Mouse (Mus musculus) kidney, embryonic 15.5 days (tissue): Measurements from ENCODE around the gene Cacna1e. TPM values are rescaled to one million over a fixed set of nuclear protein-coding genes. Genes with fewer than 3 reads are reported as not detected.

Source experiments
- ATAC-seq: fragments of 200-750 bp; cut with Nextera tagmentation; replicated peaks from 2 replicates; pipeline ENCODE4 v1.8.0; 2017; ENCODE audit warnings: moderate TSS enrichment; ENCODE audit not compliant: low FRiP score
- H3K27ac ChIP-seq: fragments of 300-500 bp; sonication (generic); 2 replicates; pipeline ENCODE4 v1.5.1; 2015; ENCODE audit warnings: mild to moderate bottlenecking, inconsistent platforms
- H3K27me3 ChIP-seq: fragments of 300-500 bp; sonication (generic); 2 replicates; pipeline ENCODE4 v1.6.1; 2015; ENCODE audit warnings: inconsistent platforms
- H3K36me3 ChIP-seq: fragments of 300-500 bp; sonication (generic); 2 replicates; pipeline ENCODE4 v1.6.1; 2015; ENCODE audit warnings: inconsistent platforms
- H3K4me1 ChIP-seq: fragments of 300-500 bp; sonication (generic); 2 replicates; pipeline ENCODE4 v1.6.1; 2015; ENCODE audit warnings: inconsistent platforms
- H3K4me2 ChIP-seq: fragments of 300-500 bp; sonication (generic); 2 replicates; pipeline ENCODE4 v1.6.1; 2015; ENCODE audit warnings: moderate library complexity, mild to moderate bottlenecking, inconsistent platforms
- H3K4me3 ChIP-seq: fragments of 300-500 bp; sonication (generic); replicated peaks from 2 replicates; pipeline ENCODE4 v1.5.1; 2015; ENCODE audit warnings: mild to moderate bottlenecking, inconsistent platforms
- H3K9ac ChIP-seq: fragments of 300-500 bp; sonication (generic); 2 replicates; pipeline ENCODE4 v1.6.1; 2015; ENCODE audit warnings: mild to moderate bottlenecking, inconsistent platforms
- H3K9me3 ChIP-seq: fragments of 300-500 bp; sonication (generic); replicated peaks from 2 replicates; pipeline ENCODE4 v1.6.1; 2016; ENCODE audit warnings: inconsistent platforms
- WGBS: fragments of 180-500 bp; shearing (Covaris S2); methylation state at CpG from one replicate; pipeline ENCODE4 v1.1.7; 2015; ENCODE audit warnings: mixed read lengths; 5-methylcytosine and 5-hydroxymethylcytosine counted together
- polyA plus RNA-seq: library from polyadenylated mRNA; unstranded; fragments of >200 nt; fragmentation: Nextera tagmentation; extraction: Ambion mirVana; gene quantifications from 2 replicates; pipeline ENCODE4 v1.2.1, GENCODE M21; 2015

Gene Cacna1e
- polyA plus RNA-seq, 1 experiment from 2014 or later = 0.14 TPM

GRCm38 (mm10) chr1:154831269-154832167, 52.8 kb downstream of the Cacna1e start:
- 84% methylated on average over 10 of the region's 10 CpGs for WGBS
- no peak for ATAC-seq
- no peak overlapping the region for H3K4me3 ChIP-seq
- H3K4me2 ChIP-seq = no peak overlapping the region
- no peaks in the 10 kb centered on the region for H3K36me3 ChIP-seq
- H3K9me3 ChIP-seq = no peaks in the 10 kb centered on the region
- no peak overlapping the region for H3K9ac ChIP-seq
- no peaks in the 10 kb centered on the region for H3K27me3 ChIP-seq
- H3K4me1 ChIP-seq = no peaks in the 10 kb centered on the region
- H3K27ac ChIP-seq = no peak overlapping the region

- no peak overlapping the region for H3K9ac ChIP-seq
- no peaks in the 10 kb centered on the region for H3K9me3 ChIP-seq
- WGBS = 86% methylated on average over 6 of the region's 6 CpGs
- H3K4me2 ChIP-seq = no peak overlapping the region
- H3K27ac ChIP-seq = no peak overlapping the region
- ATAC-seq = no peak
- no peaks in the 10 kb centered on the region for H3K27me3 ChIP-seq
- no peaks in the 10 kb centered on the region for H3K36me3 ChIP-seq
- H3K4me1 ChIP-seq = no peaks in the 10 kb centered on the region
- H3K4me3 ChIP-seq = no peak overlapping the region
Observed at GRCm38 (mm10) chr1:154830051-154830450, 54.2 kb downstream of the Cacna1e start.

DNA sequence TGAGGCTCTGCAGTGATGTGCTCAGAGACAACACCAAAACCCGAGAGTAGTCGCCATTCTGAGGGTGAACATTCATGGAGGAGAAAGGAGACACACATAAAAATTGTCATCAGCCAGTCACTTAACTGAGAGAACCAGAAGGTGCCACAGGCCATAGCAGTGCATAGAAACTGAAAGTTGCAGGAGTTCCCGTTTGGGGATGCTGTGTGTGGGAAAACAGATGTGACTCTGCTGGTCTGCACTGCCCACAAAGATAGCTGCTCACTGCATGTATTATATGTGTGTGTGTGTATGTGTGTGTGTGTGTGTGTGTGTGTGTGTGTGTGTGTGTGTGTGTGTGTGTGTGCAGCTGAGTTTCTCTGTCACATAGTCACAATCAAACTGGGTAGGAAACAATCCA, 61.2 kb downstream of the Cacna1e start:
- Histone ChIP-seq H3K9ac (no peak overlapping the region), H3K4me1 (no peaks in the 10 kb centered on the region), H3K4me2 (no peak overlapping the region), H3K27me3 (no peaks in the 10 kb centered on the region), H3K4me3 (no peak overlapping the region), H3K36me3 (no peaks in the 10 kb centered on the region), H3K27ac (no peak overlapping the region), H3K9me3 (no peaks in the 10 kb centered on the region)
- ATAC-seq = no peak
- 65% methylated on average over 3 of the region's 3 CpGs for WGBS

DNA sequence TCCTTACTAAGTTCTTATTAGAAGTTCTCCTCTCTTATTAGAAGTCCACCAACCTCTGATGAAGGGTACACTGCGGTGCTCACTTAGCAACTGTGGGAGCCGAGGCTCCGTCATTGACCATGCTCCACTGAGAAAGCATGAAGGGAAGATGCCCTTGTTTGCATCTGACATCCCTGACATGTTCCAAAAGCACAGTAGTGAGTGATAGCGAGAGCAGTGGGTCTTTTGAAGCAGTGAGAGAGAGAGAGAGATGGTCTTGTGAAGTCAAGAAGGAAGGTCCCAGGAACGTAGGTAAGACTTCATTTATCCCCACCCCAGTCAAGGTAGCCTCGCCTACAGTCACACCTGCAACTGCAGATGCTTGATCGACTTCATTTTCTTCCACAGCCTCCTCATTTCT, 63.9 kb downstream of the Cacna1e start:
- Histone ChIP-seq H3K4me1 (no peaks in the 10 kb centered on the region), H3K27ac (no peak overlapping the region), H3K27me3 (no peaks in the 10 kb centered on the region), H3K36me3 (no peaks in the 10 kb centered on the region), H3K9ac (no peak overlapping the region), H3K4me2 (no peak overlapping the region), H3K9me3 (no peaks in the 10 kb centered on the region), H3K4me3 (no peak overlapping the region)
- ATAC-seq = no peak
- 88% methylated on average over 7 of the region's 7 CpGs for WGBS

- H3K27ac ChIP-seq = no peak overlapping the region
- 92% methylated on average over 2 of the region's 2 CpGs for WGBS
- no peak for ATAC-seq
Observed at GRCm38 (mm10) chr1:154819960-154820359, 64.3 kb downstream of the Cacna1e start.

DNA sequence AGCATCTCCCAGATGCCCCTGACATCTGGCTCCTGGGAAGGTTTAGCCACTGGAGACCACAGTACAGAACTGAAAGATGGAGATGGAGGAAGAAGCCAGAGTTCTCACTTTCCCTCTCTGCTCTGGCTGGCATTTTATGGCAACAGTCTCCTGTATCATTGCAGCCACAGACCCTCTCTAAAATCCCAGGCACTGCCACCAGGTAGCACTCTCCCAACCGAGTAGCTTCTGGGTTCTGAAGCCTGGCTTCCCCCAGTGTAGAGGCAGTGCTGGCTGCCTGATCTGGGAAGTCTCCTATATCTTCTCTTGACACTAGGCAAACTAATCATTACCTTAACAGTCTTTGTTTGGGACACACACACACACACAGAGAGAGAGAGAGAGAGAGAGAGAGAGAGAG, 65.6 kb downstream of the Cacna1e start:
- no peak overlapping the region for H3K4me3 ChIP-seq
- 50% methylated on average over 1 of the region's 1 CpGs for WGBS

More at GRCm38 (mm10) chr1:154819960-154820359, 64.3 kb downstream of the Cacna1e start:
- H3K36me3 ChIP-seq = no peaks in the 10 kb centered on the region
- no peak overlapping the region for H3K4me3 ChIP-seq
- H3K4me1 ChIP-seq = no peaks in the 10 kb centered on the region
- no peak overlapping the region for H3K4me2 ChIP-seq
- H3K9me3 ChIP-seq = no peaks in the 10 kb centered on the region
- no peak overlapping the region for H3K9ac ChIP-seq
- no peaks in the 10 kb centered on the region for H3K27me3 ChIP-seq

GRCm38 (mm10) chr1:154816836-154817235, 67.5 kb downstream of the Cacna1e start:
- Histone ChIP-seq H3K36me3 (no peaks in the 10 kb centered on the region), H3K27me3 (no peaks in the 10 kb centered on the region), H3K4me3 (no peak overlapping the region), H3K27ac (no peak overlapping the region), H3K4me1 (no peaks in the 10 kb centered on the region), H3K9ac (no peak overlapping the region), H3K9me3 (no peaks in the 10 kb centered on the region), H3K4me2 (no peak overlapping the region)
- 69% methylated on average over 6 of the region's 6 CpGs for WGBS
- ATAC-seq = no peak

More for the DNA sequence above, 65.6 kb downstream of the Cacna1e start:
- Histone ChIP-seq H3K9me3 (no peaks in the 10 kb centered on the region), H3K9ac (no peak overlapping the region), H3K36me3 (no peaks in the 10 kb centered on the region), H3K4me1 (no peaks in the 10 kb centered on the region), H3K27me3 (no peaks in the 10 kb centered on the region), H3K4me2 (no peak overlapping the region), H3K27ac (no peak overlapping the region)
- no peak for ATAC-seq

- 89% methylated on average over 3 of the region's 3 CpGs for whole genome bisulfite sequencing
- H3K9me3 ChIP-seq = no peaks in the 10 kb centered on the region
- H3K4me3 ChIP-seq = no peak overlapping the region
- ATAC-seq = no peak
- H3K27me3 ChIP-seq = no peaks in the 10 kb centered on the region
- H3K9ac ChIP-seq = no peak overlapping the region
- H3K36me3 ChIP-seq = no peaks in the 10 kb centered on the region
- no peak overlapping the region for H3K4me2 ChIP-seq
- H3K4me1 ChIP-seq = no peaks in the 10 kb centered on the region
- H3K27ac ChIP-seq = no peak overlapping the region
Observed at GRCm38 (mm10) chr1:154816267-154816666, 68.0 kb downstream of the Cacna1e start.

- Histone ChIP-seq H3K36me3 (no peaks in the 10 kb centered on the region), H3K4me1 (0 out of 2 replicates have a peak, but pooled peaks cover 3% of the 10 kb centered on the region), H3K9ac (no peak overlapping the region), H3K4me3 (no peak overlapping the region), H3K9me3 (no peaks in the 10 kb centered on the region), H3K27me3 (no peaks in the 10 kb centered on the region), H3K4me2 (no peak overlapping the region), H3K27ac (no peak overlapping the region)
- ATAC-seq = no peak
- 96% methylated on average over 1 of the region's 1 CpGs for WGBS
Observed at GRCm38 (mm10) chr1:154805742-154806141, 78.6 kb downstream of the Cacna1e start.

GRCm38 (mm10) chr1:154805038-154805437, 79.3 kb downstream of the Cacna1e start:
- H3K36me3 ChIP-seq = no peaks in the 10 kb centered on the region
- no peak for ATAC-seq
- H3K9me3 ChIP-seq = no peaks in the 10 kb centered on the region
- no peak overlapping the region for H3K4me2 ChIP-seq
- H3K27me3 ChIP-seq = no peaks in the 10 kb centered on the region
- H3K4me3 ChIP-seq = no peak overlapping the region
- H3K4me1 ChIP-seq = 0 out of 2 replicates have a peak, but pooled peaks cover 3% of the 10 kb centered on the region
- H3K27ac ChIP-seq = no peak overlapping the region
- H3K9ac ChIP-seq = no peak overlapping the region
- WGBS = 94% methylated on average over 3 of the region's 3 CpGs

- Histone ChIP-seq H3K27me3 (no peaks in the 10 kb centered on the region), H3K9ac (no peak overlapping the region), H3K36me3 (no peaks in the 10 kb centered on the region), H3K9me3 (no peaks in the 10 kb centered on the region), H3K4me3 (no peak overlapping the region), H3K4me1 (0 out of 2 replicates have a peak, but pooled peaks cover 3% of the 10 kb centered on the region), H3K4me2 (no peak overlapping the region), H3K27ac (no peak overlapping the region)
- ATAC-seq = no peak
- 63% methylated on average over 5 of the region's 5 CpGs for WGBS
Observed at GRCm38 (mm10) chr1:154802301-154802904, 81.9 kb downstream of the Cacna1e start.

- Histone ChIP-seq H3K9me3 (no peaks in the 10 kb centered on the region), H3K4me3 (no peak overlapping the region), H3K4me2 (no peak overlapping the region), H3K27ac (no peak overlapping the region), H3K9ac (no peak overlapping the region), H3K36me3 (no peaks in the 10 kb centered on the region), H3K27me3 (no peaks in the 10 kb centered on the region), H3K4me1 (0 out of 2 replicates have a peak, but pooled peaks cover 3% of the 10 kb centered on the region)
- WGBS = 75% methylated on average over 31 of the region's 31 CpGs
- no peak for ATAC-seq
Observed at GRCm38 (mm10) chr1:154799257-154799656, 85.0 kb downstream of the Cacna1e start.
